Mouse (Mus musculus) heart, embryonic 14.5 days (tissue): ENCODE data around the gene Chd6. TPM values are rescaled to one million over a fixed set of nuclear protein-coding genes. Genes with fewer than 3 reads are reported as not detected.

Source experiments
- ATAC-seq: fragments of 200-750 bp; cut with Nextera tagmentation; 2 replicates; pipeline ENCODE4 v1.8.0; 2017; ENCODE audit warnings: low read depth, moderate TSS enrichment; ENCODE audit not compliant: insufficient number of reproducible peaks, insufficient read depth, low FRiP score
- H3K27ac ChIP-seq, 2 experiments: fragments of 200-500 bp in 1 of 2; fragments of 300-500 bp in 1 of 2; sonication (generic) in 1 of 2; replicated peaks in 1 of 2; 2 replicates each; pipeline ENCODE4 v1.5.1; 2012 to 2014; ENCODE audit warnings: low read depth in 2 of 2, low read length in 2 of 2, control low read depth in 1 of 2, mild to moderate bottlenecking in 1 of 2, mixed read lengths in 1 of 2; ENCODE audit not compliant: control insufficient read depth in 1 of 2, insufficient read depth in 1 of 2
- H3K27me3 ChIP-seq: fragments of 300-500 bp; sonication (generic); 2 replicates; pipeline ENCODE4 v1.6.1; 2014; ENCODE audit warnings: mild to moderate bottlenecking, low read length, control low read depth; ENCODE audit not compliant: control insufficient read depth, insufficient read depth
- H3K36me3 ChIP-seq: fragments of 300-500 bp; sonication (generic); 2 replicates; pipeline ENCODE4 v1.6.1; 2014; ENCODE audit warnings: mild to moderate bottlenecking, control low read depth, low read length, mixed read lengths; ENCODE audit not compliant: control insufficient read depth, insufficient read depth
- H3K4me1 ChIP-seq, 2 experiments: fragments of 200-500 bp in 1 of 2; fragments of 300-500 bp in 1 of 2; sonication (generic) in 1 of 2; 2 replicates each; pipeline ENCODE4 v1.6.1; 2012 to 2014; ENCODE audit warnings: low read length in 2 of 2, control low read depth in 1 of 2, mixed read lengths in 1 of 2; ENCODE audit not compliant: control insufficient read depth in 2 of 2, insufficient read depth in 2 of 2
- H3K4me2 ChIP-seq: fragments of 300-500 bp; sonication (generic); 2 replicates; pipeline ENCODE4 v1.6.1; 2014; ENCODE audit warnings: mild to moderate bottlenecking, low read length
- H3K4me3 ChIP-seq, 2 experiments: fragments of 200-500 bp in 1 of 2; fragments of 300-500 bp in 1 of 2; sonication (generic) in 1 of 2; 2 replicates each; pipeline ENCODE4 v1.5.1; 2012 to 2014; ENCODE audit warnings: low read length in 2 of 2, mild to moderate bottlenecking in 2 of 2, control low read depth in 1 of 2, low read depth in 1 of 2, moderate library complexity in 1 of 2; ENCODE audit not compliant: control insufficient read depth in 1 of 2, insufficient read depth in 1 of 2
- H3K9ac ChIP-seq: fragments of 300-500 bp; sonication (generic); 2 replicates; pipeline ENCODE4 v1.6.1; 2014; ENCODE audit warnings: mild to moderate bottlenecking, low read length
- H3K9me3 ChIP-seq: fragments of 300-500 bp; sonication (generic); 2 replicates; pipeline ENCODE4 v1.6.1; 2016; ENCODE audit warnings: low read length, control low read depth; ENCODE audit not compliant: control insufficient read depth
- WGBS: fragments of 180-500 bp; shearing (Covaris S2); extraction: QIAGEN DNeasy Blood & Tissue Kit; methylation state at CpG from one replicate; pipeline ENCODE4 v1.1.7; 2014; 5-methylcytosine and 5-hydroxymethylcytosine counted together
- polyA plus RNA-seq: library from polyadenylated mRNA; unstranded; fragments of >200 nt; fragmentation: Nextera tagmentation; extraction: Ambion mirVana; gene quantifications from 2 replicates; pipeline ENCODE4 v1.2.1, GENCODE M21; 2014

Gene Chd6
- polyA plus RNA-seq, 1 experiment from 2014 or later: 17.9 TPM

DNA sequence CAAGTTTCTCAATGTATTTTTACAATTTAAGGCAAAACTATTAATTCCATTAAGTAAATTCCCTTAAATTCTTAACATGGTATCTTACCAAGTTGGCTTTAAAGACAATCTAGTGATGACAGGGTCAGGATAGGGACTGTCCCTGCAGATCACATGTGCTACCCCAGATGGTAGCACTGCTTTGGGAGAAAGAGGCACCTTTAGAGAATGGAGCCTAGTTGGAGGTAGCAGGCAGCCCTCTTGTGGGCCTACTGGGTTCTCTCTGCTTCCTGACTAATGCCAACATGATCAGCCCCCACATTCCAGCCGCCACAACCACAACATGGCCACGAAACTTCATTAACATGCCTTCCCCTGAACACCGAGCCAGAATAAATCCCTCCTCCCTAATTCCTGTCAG is 6.8 kb downstream of the Chd6 start:
- no peak overlapping the region for H3K27ac ChIP-seq
- H3K27me3 ChIP-seq: no peaks in the 10 kb centered on the region
- no peak overlapping the region for H3K4me3 ChIP-seq
- no peak overlapping the region for H3K9ac ChIP-seq
- ATAC-seq: no peak
- peaks cover 2 to 20% of the 10 kb centered on the region in 2 experiments; a peak in 3 of 4 replicates for H3K4me1 ChIP-seq
- H3K36me3 ChIP-seq: peaks cover 3% of the 10 kb centered on the region; the same call in 1 of the 2 replicates
- no peaks in the 10 kb centered on the region for H3K9me3 ChIP-seq
- 47% methylated on average over 3 of the region's 3 CpGs for WGBS
- no peak overlapping the region for H3K4me2 ChIP-seq

DNA sequence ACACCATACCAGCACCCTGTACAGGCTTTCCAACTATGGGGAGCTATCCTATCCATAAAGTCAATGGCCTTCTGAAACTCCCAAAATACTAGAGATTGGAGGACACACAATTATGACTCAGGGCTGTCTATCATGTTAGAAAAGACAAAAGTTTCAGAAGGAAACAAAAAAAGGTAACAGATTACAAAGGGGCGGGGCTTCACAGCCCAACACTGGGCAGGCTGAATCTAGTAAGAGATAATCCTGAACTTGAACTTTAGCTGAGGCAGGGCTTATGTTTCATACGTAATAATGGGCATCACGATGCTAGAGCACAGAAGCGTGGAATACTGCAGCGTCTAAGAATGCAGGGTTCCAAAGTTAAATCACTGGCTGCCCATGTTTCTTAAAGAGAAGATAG is 11.1 kb downstream of the Chd6 start:
- H3K9me3 ChIP-seq: no peaks in the 10 kb centered on the region
- no peaks in the 10 kb centered on the region for H3K27me3 ChIP-seq
- no peak overlapping the region for H3K4me2 ChIP-seq
- H3K4me1 ChIP-seq: peaks cover 3 to 12% of the 10 kb centered on the region in 2 experiments
- no peak overlapping the region for H3K9ac ChIP-seq
- no peak overlapping the region for H3K4me3 ChIP-seq
- H3K27ac ChIP-seq: no peak overlapping the region
- WGBS: 95% methylated on average over 5 of the region's 5 CpGs
- no peak for ATAC-seq
- no peaks in the 10 kb centered on the region for H3K36me3 ChIP-seq

DNA sequence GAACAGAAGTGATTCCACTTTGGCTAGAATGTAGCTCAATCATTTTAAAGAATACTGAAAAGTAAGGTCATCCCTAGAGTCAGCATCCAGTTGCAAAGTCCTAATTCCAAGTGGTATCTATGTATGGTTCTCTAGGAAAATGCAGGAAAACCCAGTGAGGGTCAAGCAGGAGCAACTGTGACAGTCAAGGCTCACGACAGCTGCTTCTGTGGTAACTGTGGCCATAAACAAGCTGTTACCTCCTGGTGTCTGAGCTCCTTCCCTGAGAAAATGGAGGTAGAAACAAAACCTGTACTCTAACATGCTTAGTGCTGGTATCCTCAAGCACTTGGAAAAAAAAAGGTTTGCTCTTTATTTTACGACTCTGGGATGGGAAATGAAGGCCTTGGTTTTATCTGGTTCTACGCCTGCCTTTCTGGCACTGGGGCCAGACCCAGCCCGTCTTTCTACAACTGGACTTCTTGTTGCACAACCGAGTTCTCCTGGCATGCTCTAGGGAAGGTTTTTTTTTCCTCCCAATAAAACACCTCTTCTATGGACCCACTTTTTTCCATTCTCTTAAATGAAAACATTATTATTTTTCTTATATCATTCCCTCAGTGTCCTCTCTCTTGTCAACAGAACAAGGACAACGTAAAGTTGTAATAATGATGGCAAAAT is 18.0 kb downstream of the Chd6 start:
- WGBS: 77% methylated on average over 6 of the region's 6 CpGs
- Histone ChIP-seq H3K4me2 (no peak overlapping the region), H3K9me3 (no peaks in the 10 kb centered on the region), H3K9ac (no peak overlapping the region), H3K27me3 (no peaks in the 10 kb centered on the region), H3K27ac (no peak overlapping the region), H3K4me3 (no peak overlapping the region), H3K36me3 (peaks cover 5% of the 10 kb centered on the region; the same call in 1 of the 2 replicates), H3K4me1 (peaks cover 3 to 11% of the 10 kb centered on the region in 2 experiments; a peak in 3 of 4 replicates)
- no peak for ATAC-seq

DNA sequence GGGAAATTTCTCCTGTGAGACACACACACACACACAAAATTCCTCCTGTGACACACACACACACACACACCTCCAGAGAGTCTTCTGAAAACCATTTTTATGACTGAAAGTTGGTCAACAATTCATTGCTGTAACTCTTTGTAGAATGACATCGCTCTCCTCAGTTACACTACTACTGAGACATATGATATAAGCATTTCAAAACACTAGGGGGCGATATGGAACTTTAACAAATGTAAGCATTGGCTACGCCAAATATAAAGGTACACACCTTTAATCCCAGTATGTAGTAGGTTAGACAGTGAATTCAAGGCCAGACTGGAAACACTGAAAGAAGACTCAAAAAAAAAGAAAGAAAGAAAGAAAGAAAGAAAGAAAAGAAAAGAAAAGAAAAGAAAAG is 18.7 kb downstream of the Chd6 start:
- ATAC-seq: no peak
- H3K4me1 ChIP-seq: peaks cover 0 to 6% of the 10 kb centered on the region in 2 experiments; a peak in 2 of 4 replicates
- no peaks in the 10 kb centered on the region for H3K27me3 ChIP-seq
- no peaks in the 10 kb centered on the region for H3K9me3 ChIP-seq
- no peak overlapping the region for H3K9ac ChIP-seq
- H3K27ac ChIP-seq: no peak overlapping the region
- no peak overlapping the region for H3K4me2 ChIP-seq
- H3K4me3 ChIP-seq: no peak overlapping the region
- 57% methylated on average over 3 of the region's 3 CpGs for WGBS
- H3K36me3 ChIP-seq: peaks cover 5% of the 10 kb centered on the region; the same call in 1 of the 2 replicates

DNA sequence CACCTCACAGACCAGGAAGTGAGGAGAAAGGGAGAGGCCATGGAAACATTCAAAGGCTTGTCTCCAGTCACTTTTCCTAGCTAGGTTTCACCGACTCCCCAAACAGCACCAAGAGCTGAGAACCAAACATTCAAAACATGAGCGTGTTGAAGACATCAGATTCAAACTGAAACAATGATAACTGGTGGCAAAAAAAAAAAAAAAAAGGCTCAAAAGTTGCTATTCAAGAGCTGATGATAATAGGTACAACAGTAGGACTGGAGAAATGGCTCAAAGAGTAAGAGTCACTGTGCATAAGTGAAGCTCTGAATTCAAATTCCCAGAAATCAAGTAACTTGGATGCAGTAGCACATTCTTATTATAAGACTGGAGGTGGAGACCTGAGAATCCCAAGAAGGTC is 30.3 kb downstream of the Chd6 start:
- H3K27ac ChIP-seq: no peak overlapping the region
- no peaks in the 10 kb centered on the region for H3K9me3 ChIP-seq
- no peaks in the 10 kb centered on the region for H3K27me3 ChIP-seq
- H3K4me1 ChIP-seq: peaks cover 0 to 13% of the 10 kb centered on the region in 2 experiments; a peak in 3 of 4 replicates
- H3K4me2 ChIP-seq: no peak overlapping the region
- 82% methylated on average over 2 of the region's 2 CpGs for WGBS
- no peak overlapping the region for H3K9ac ChIP-seq
- ATAC-seq: no peak
- no peak overlapping the region for H3K4me3 ChIP-seq
- H3K36me3 ChIP-seq: no peaks in the 10 kb centered on the region

DNA sequence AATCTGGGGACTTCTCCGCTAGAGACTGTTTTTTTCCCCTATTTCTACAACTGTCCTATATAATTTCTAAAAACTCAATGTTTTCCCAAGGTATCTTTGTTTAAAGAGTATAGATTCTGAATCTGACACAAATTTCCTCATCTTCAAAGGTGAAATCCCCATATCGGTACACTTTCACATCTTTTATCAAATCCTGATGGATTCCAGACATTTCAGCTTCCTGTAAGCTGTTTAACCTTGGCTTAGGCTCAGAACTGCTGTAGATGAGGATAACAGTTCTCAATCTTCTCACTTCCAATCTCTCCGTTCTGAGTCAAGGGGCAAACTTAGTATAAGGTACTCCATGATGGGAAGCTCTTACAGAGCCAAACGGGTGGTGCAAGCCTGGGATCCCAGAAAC is 32.6 kb downstream of the Chd6 start:
- Histone ChIP-seq H3K4me3 (no peak overlapping the region), H3K36me3 (no peaks in the 10 kb centered on the region), H3K27ac (no peak overlapping the region), H3K9me3 (no peaks in the 10 kb centered on the region), H3K9ac (no peak overlapping the region), H3K27me3 (no peaks in the 10 kb centered on the region), H3K4me2 (no peak overlapping the region), H3K4me1 (peaks cover 0 to 13% of the 10 kb centered on the region in 2 experiments; a peak in 3 of 4 replicates)
- WGBS: 43% methylated on average over 4 of the region's 4 CpGs
- ATAC-seq: no peak

DNA sequence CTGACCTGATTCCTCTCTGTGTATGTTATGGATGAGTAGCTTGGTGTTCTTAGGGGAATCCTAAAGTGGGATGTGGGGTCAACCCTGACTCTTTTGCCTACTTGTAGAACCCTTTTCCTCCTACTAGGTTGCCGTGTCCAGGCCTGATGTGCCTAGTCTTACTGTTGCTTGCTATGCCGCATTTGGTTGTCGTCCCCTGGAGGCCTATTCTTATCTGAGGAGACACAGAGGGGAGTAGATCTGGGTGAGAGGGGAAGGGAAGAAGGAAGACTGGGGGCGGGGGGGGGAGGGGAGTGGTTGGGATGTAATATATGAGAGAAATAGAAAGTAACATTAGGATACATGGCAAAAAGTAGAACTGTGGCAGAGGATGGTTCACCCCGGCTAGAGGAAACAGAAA is 33.3 kb downstream of the Chd6 start:
- Histone ChIP-seq H3K4me3 (no peak overlapping the region), H3K27me3 (no peaks in the 10 kb centered on the region), H3K4me2 (no peak overlapping the region), H3K27ac (no peak overlapping the region), H3K9me3 (no peaks in the 10 kb centered on the region), H3K4me1 (peaks cover 0 to 13% of the 10 kb centered on the region in 2 experiments; a peak in 3 of 4 replicates), H3K9ac (no peak overlapping the region), H3K36me3 (no peaks in the 10 kb centered on the region)
- 40% methylated on average over 5 of the region's 5 CpGs for WGBS
- no peak for ATAC-seq
